Mouse (Mus musculus) embryonic fibroblast, embryonic 13.5 days (primary cell): ENCODE measurements around the gene Gm18596.

ENCODE experiments used
- CTCF ChIP-seq: IDR thresholded peaks from 2 replicates; pipeline ENCODE4 v1.5.1; 2011; ENCODE audit warnings: mild to moderate bottlenecking, control low read depth, low read length, moderate library complexity, borderline replicate concordance; ENCODE audit not compliant: insufficient read depth
- POLR2A ChIP-seq: IDR thresholded peaks from 2 replicates; pipeline ENCODE4 v1.6.1; 2011; ENCODE audit warnings: low read depth, mild to moderate bottlenecking, control low read depth, low read length, moderate library complexity

GRCm38 (mm10) chr10:77735928-77736327 is 6.5 kb downstream of the Gm18596 start:
- no peak for TF ChIP-seq CTCF
- TF ChIP-seq POLR2A = no peak
